9 mouse cellular contexts compared by ENCODE assay signal in the genomic region with DNA sequence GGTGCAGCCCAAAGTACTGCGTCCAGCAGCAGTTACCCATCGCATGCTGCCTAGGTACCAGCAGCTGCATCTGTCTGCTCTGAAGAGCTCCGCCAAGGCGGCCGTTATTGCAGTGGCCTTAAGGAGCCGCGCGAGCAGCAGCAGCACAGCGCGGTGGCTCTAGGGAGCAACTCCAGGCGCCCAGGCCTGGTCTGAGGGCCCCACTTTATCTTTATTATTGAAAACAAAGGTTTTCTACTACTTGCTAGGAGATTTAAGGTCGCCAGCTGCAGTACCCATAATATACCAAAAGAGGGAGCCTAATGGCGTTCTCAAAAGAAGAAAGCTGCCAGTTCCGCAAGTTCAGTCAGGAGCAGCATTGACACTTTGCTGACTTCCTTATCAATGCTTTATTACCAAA. TPM values are rescaled to one million over a fixed set of nuclear protein-coding genes. Genes with fewer than 3 reads are reported as not detected.
DNase-seq lines count a peak whose midpoint lies in the region; ATAC-seq and TF ChIP-seq lines count a peak whose summit lies in the region.
"Had no signal": no experiment of that assay in that cellular context is flagged by ENCODE, and none has a peak within 500 bp of the region (broad histone marks: within the 10 kb centered on the region; RNA-seq: fewer than 3 reads in every experiment).

No protein-coding gene starts in this region.

- ATAC-seq in hindbrain, embryonic 11.5 days (ENCODE audit: low FRiP score), result no peak
- ATAC-seq in liver, embryonic 16.5 days (ENCODE audit: low read depth), result peak; percentile 13; the same call in 1 of the 2 replicates
- ATAC-seq in neural tube, embryonic 15.5 days (ENCODE audit: low FRiP score), result no peak

- no peaks in the 10 kb centered on the region for H3K9me3 ChIP-seq in hindbrain, embryonic 11.5 days (ENCODE audit: control insufficient read depth, low read length)
- no peaks in the 10 kb centered on the region for H3K9me3 ChIP-seq in liver, embryonic 16.5 days (replicated peaks; ENCODE audit: control insufficient read depth, low read length)
- no peaks in the 10 kb centered on the region for H3K9me3 ChIP-seq in neural tube, embryonic 15.5 days (replicated peaks)
- H3K9me3 ChIP-seq: embryonic facial prominence, embryonic 13.5 days had no signal

- H3K4me3 ChIP-seq in left cerebral cortex, adult 2 months, result no peak overlapping the region
- no peak overlapping the region for H3K4me3 ChIP-seq in hindbrain, embryonic 11.5 days (ENCODE audit: low read depth, low read length)
- H3K4me3 ChIP-seq in liver, embryonic 16.5 days (ENCODE audit: low read depth, low read length), result no peak overlapping the region
- no peak overlapping the region; the same call in 1 of the 2 replicates for H3K4me3 ChIP-seq in neural tube, embryonic 15.5 days (replicated peaks)
- H3K4me3 ChIP-seq: embryonic facial prominence, embryonic 13.5 days had no signal

- intact Hi-C loops in left cerebral cortex, adult 2 months (cut with DNase I), result no loop called here

- H3K36me3 ChIP-seq in hindbrain, embryonic 11.5 days (ENCODE audit: control insufficient read depth, insufficient read depth, low read length), result no peaks in the 10 kb centered on the region
- H3K36me3 ChIP-seq in liver, embryonic 16.5 days (ENCODE audit: control insufficient read depth, insufficient read depth), result no peaks in the 10 kb centered on the region
- H3K36me3 ChIP-seq in neural tube, embryonic 15.5 days, result peaks cover 2% of the 10 kb centered on the region; the same call in 1 of the 2 replicates

- no peaks in the 10 kb centered on the region for H3K4me1 ChIP-seq in hindbrain, embryonic 11.5 days (replicated peaks; ENCODE audit: control insufficient read depth, insufficient read depth, low read length)
- no peaks in the 10 kb centered on the region; the same call in 1 of the 2 replicates for H3K4me1 ChIP-seq in liver, embryonic 16.5 days (ENCODE audit: control insufficient read depth, low read depth, low read length)
- peaks cover 13% of the 10 kb centered on the region for H3K4me1 ChIP-seq in neural tube, embryonic 15.5 days

- TF ChIP-seq CTCF in left cerebral cortex, adult 2 months (IDR thresholded peaks at IDR 0.05), result peak; percentile 79

- no peak overlapping the region for H3K9ac ChIP-seq in hindbrain, embryonic 11.5 days (ENCODE audit: low read depth, low read length)
- no peak overlapping the region for H3K9ac ChIP-seq in liver, embryonic 16.5 days (ENCODE audit: low read depth, low read length)
- H3K9ac ChIP-seq in neural tube, embryonic 15.5 days (replicated peaks), result 0 out of 2 replicates have a peak overlapping the region, but pooled peaks have one; percentile 8
- H3K9ac ChIP-seq: embryonic facial prominence, embryonic 13.5 days had no signal

- H3K27ac ChIP-seq in left cerebral cortex, adult 2 months, result no peak overlapping the region
- no peak overlapping the region for H3K27ac ChIP-seq in hindbrain, embryonic 11.5 days (ENCODE audit: low read depth, low read length)
- H3K27ac ChIP-seq in liver, embryonic 16.5 days (ENCODE audit: low read length), result no peak overlapping the region
- H3K27ac ChIP-seq in neural tube, embryonic 15.5 days (replicated peaks), result peak overlapping the region; percentile 60; the same call in 1 of the 2 replicates
- H3K27ac ChIP-seq: embryonic facial prominence, embryonic 13.5 days had no signal

- no peaks in the 10 kb centered on the region for H3K27me3 ChIP-seq in hindbrain, embryonic 11.5 days (ENCODE audit: control insufficient read depth, insufficient read depth, low read length)
- no peaks in the 10 kb centered on the region for H3K27me3 ChIP-seq in liver, embryonic 16.5 days (ENCODE audit: control insufficient read depth, insufficient read depth, low read depth, low read length)
- no peaks in the 10 kb centered on the region for H3K27me3 ChIP-seq in neural tube, embryonic 15.5 days (replicated peaks)
- H3K27me3 ChIP-seq: embryonic facial prominence, embryonic 13.5 days had no signal

- 74% methylated on average over 14 of the region's 14 CpGs for WGBS in hindbrain, embryonic 11.5 days
- WGBS in liver, embryonic 16.5 days (ENCODE audit: insufficient replicate concordance), result 64% methylated on average over 14 of the region's 14 CpGs
- 46% methylated on average over 14 of the region's 14 CpGs for WGBS in neural tube, embryonic 15.5 days

- H3K4me2 ChIP-seq in hindbrain, embryonic 11.5 days (replicated peaks; ENCODE audit: low read depth, low read length), result no peak overlapping the region
- no peak overlapping the region for H3K4me2 ChIP-seq in liver, embryonic 16.5 days (ENCODE audit: low read depth, low read length)
- H3K4me2 ChIP-seq in neural tube, embryonic 15.5 days, result peak overlapping the region; percentile 9; the same call in 1 of the 2 replicates
- H3K4me2 ChIP-seq: embryonic facial prominence, embryonic 13.5 days had no signal

- no peak for DNase-seq in left cerebral cortex, adult 2 months (ENCODE audit: extremely low spot score in 1 of 2, low spot score in 2 of 2)
- DNase-seq in left cerebral cortex, adult 11 months (ENCODE audit: low spot score), result no peak
- DNase-seq in R1 (ENCODE audit: low read depth, low spot score), result peak; percentile 86
- peak; percentile 79 for DNase-seq in embryo, embryonic 11 days
- peak; percentile 80 for DNase-seq in hindbrain, embryonic 11.5 days (ENCODE audit: low spot score)
- no peak for DNase-seq in Muller cell, postnatal 12 days (ENCODE audit: inconsistent ontology term)

RNA-seq across cellular contexts. Expression of a gene that starts 24.1 kb away (rescaled TPM):
- total RNA-seq in left cerebral cortex, adult 2 months (2021), result 10 to 100 TPM; 32.1 to 34.1 TPM
- polyA plus RNA-seq in hindbrain, embryonic 11.5 days (2014; fragmentation: Nextera tagmentation; extraction: Ambion mirVana), result 14.5 and 17.7 TPM in 2 replicates
- polyA plus RNA-seq in liver, embryonic 16.5 days (2015; fragmentation: Nextera tagmentation; extraction: Ambion mirVana), result 0.55 and 0.61 TPM in 2 replicates
- 12.8 and 16.0 TPM in 2 replicates for polyA plus RNA-seq in neural tube, embryonic 15.5 days (2015; fragmentation: Nextera tagmentation; extraction: Ambion mirVana)

RNA-seq across cellular contexts. Expression of a gene that starts 41.6 kb away (rescaled TPM):
- total RNA-seq in left cerebral cortex, adult 2 months (2021), result 100 to 1,000 TPM; 792 to 823 TPM
- polyA plus RNA-seq in hindbrain, embryonic 11.5 days (2014; fragmentation: Nextera tagmentation; extraction: Ambion mirVana), result 300 and 304 TPM in 2 replicates
- 59.7 and 63.8 TPM in 2 replicates for polyA plus RNA-seq in liver, embryonic 16.5 days (2015; fragmentation: Nextera tagmentation; extraction: Ambion mirVana)
- 588 and 670 TPM in 2 replicates for polyA plus RNA-seq in neural tube, embryonic 15.5 days (2015; fragmentation: Nextera tagmentation; extraction: Ambion mirVana)

RNA-seq across cellular contexts. Expression of a gene that starts 52.3 kb away (rescaled TPM):
- 10 to 100 TPM; 21.8 to 23.6 TPM for total RNA-seq in left cerebral cortex, adult 2 months (2021)
- polyA plus RNA-seq in hindbrain, embryonic 11.5 days (2014; fragmentation: Nextera tagmentation; extraction: Ambion mirVana), result 8.4 and 9.4 TPM in 2 replicates
- 5.5 and 5.6 TPM in 2 replicates for polyA plus RNA-seq in liver, embryonic 16.5 days (2015; fragmentation: Nextera tagmentation; extraction: Ambion mirVana)
- polyA plus RNA-seq in neural tube, embryonic 15.5 days (2015; fragmentation: Nextera tagmentation; extraction: Ambion mirVana), result 7.0 and 7.6 TPM in 2 replicates

RNA-seq across cellular contexts. Expression of a gene that starts 58.7 kb away (rescaled TPM):
- 10 to 100 TPM; 27.9 to 28.0 TPM for total RNA-seq in left cerebral cortex, adult 2 months (2021)
- polyA plus RNA-seq in hindbrain, embryonic 11.5 days (2014; fragmentation: Nextera tagmentation; extraction: Ambion mirVana), result 26.1 and 34.6 TPM in 2 replicates
- 2.7 and 2.8 TPM in 2 replicates for polyA plus RNA-seq in liver, embryonic 16.5 days (2015; fragmentation: Nextera tagmentation; extraction: Ambion mirVana)
- 25.3 and 30.9 TPM in 2 replicates for polyA plus RNA-seq in neural tube, embryonic 15.5 days (2015; fragmentation: Nextera tagmentation; extraction: Ambion mirVana)

Comparison
In these comparisons a context has a peak if more than half of its experiments do, and no peak if none do; other contexts are left out.
1. DNase-seq: peak in R1 (single experiment), embryo, embryonic 11 days (single experiment) and hindbrain, embryonic 11.5 days (single experiment); none in left cerebral cortex, adult 2 months (0 of 2), left cerebral cortex, adult 11 months (single experiment) and Muller cell, postnatal 12 days (single experiment).